Mouse (Mus musculus): Measurements from ENCODE around the gene Gm10203.
"Not testable (repeated sequence)": the region's sequence is repeated elsewhere in the genome, so short reads cannot be mapped to it uniquely, and the experiment has no call there.

Gm10203 gene

GRCm38 (mm10) chr6:149129870-149130269, at the start of gene Gm10203:
Gene Gm10203 (plus strand): TSS chr6:149130170.
- in situ Hi-C loops (cut with MboI, MseI): not testable (repeated sequence)

GRCm38 (mm10) chr6:149092406-149092805, 37.6 kb upstream of the Gm10203 start:
- in situ Hi-C loops (cut with MboI, MseI): no loop called here

GRCm38 (mm10) chr6:149093465-149093864, 36.5 kb upstream of the Gm10203 start:
- in situ Hi-C loops (cut with MboI, MseI): no loop called here

- in situ Hi-C loops (cut with MboI, MseI): no loop called here
Observed at GRCm38 (mm10) chr6:149094555-149094954, 35.4 kb upstream of the Gm10203 start.

GRCm38 (mm10) chr6:149095389-149095788, 34.6 kb upstream of the Gm10203 start:
- in situ Hi-C loops (cut with MboI, MseI): no loop called here

GRCm38 (mm10) chr6:149096233-149096632, 33.7 kb upstream of the Gm10203 start:
- in situ Hi-C loops (cut with MboI, MseI): no loop called here

- in situ Hi-C loops (cut with MboI, MseI): no loop called here
Observed at GRCm38 (mm10) chr6:149097276-149097675, 32.7 kb upstream of the Gm10203 start.

- in situ Hi-C loops (cut with MboI, MseI): no loop called here
Observed at GRCm38 (mm10) chr6:149098993-149099392, 31.0 kb upstream of the Gm10203 start.

- in situ Hi-C loops (cut with MboI, MseI): no loop called here
Observed at GRCm38 (mm10) chr6:149100174-149101075, 29.5 kb upstream of the Gm10203 start.

GRCm38 (mm10) chr6:149101076-149101942, 28.7 kb upstream of the Gm10203 start, which contains the start of gene Dennd5b:
Gene Dennd5b (minus strand): TSS chr6:149101680.
- in situ Hi-C loops (cut with MboI, MseI): no loop called here

GRCm38 (mm10) chr6:149101943-149102243, 28.1 kb upstream of the Gm10203 start:
- in situ Hi-C loops (cut with MboI, MseI): no loop called here

- in situ Hi-C loops (cut with MboI, MseI): no loop called here
Observed at GRCm38 (mm10) chr6:149103451-149103850, 26.5 kb upstream of the Gm10203 start.

GRCm38 (mm10) chr6:149107615-149108014, 22.4 kb upstream of the Gm10203 start:
- in situ Hi-C loops (cut with MboI, MseI): no loop called here

- in situ Hi-C loops (cut with MboI, MseI): no loop called here
Observed at GRCm38 (mm10) chr6:149108909-149109308, 21.1 kb upstream of the Gm10203 start.

GRCm38 (mm10) chr6:149116992-149117391, 13.0 kb upstream of the Gm10203 start:
- in situ Hi-C loops (cut with MboI, MseI): no loop called here

- in situ Hi-C loops (cut with MboI, MseI): no loop called here
Observed at GRCm38 (mm10) chr6:149118935-149119334, 11.0 kb upstream of the Gm10203 start.

GRCm38 (mm10) chr6:149119853-149120252, 10.1 kb upstream of the Gm10203 start:
- in situ Hi-C loops (cut with MboI, MseI): no loop called here

GRCm38 (mm10) chr6:149123042-149123441, 6.9 kb upstream of the Gm10203 start:
- in situ Hi-C loops (cut with MboI, MseI): no loop called here

- in situ Hi-C loops (cut with MboI, MseI): no loop called here
Observed at GRCm38 (mm10) chr6:149126675-149127074, 3.3 kb upstream of the Gm10203 start.

- in situ Hi-C loops (cut with MboI, MseI): no loop called here
Observed at GRCm38 (mm10) chr6:149131111-149131510, 1.1 kb downstream of the Gm10203 start.

GRCm38 (mm10) chr6:149132311-149133077, 2.5 kb downstream of the Gm10203 start:
- in situ Hi-C loops (cut with MboI, MseI): no loop called here

All from T-helper 2 cell (primary cell).